Mouse (Mus musculus) naive thymus-derived CD4-positive, alpha-beta T cell, adult 2 months (primary cell): ENCODE data around the gene Vmn2r48.
"Not testable (repeated sequence)": the region's sequence is repeated elsewhere in the genome, so short reads cannot be mapped to it uniquely, and the experiment has no call there.

ENCODE experiments used
- DNase-seq: peaks from one replicate; pipeline ENCODE4 v3.0.0-alpha.2; 2011; ENCODE audit warnings: low read depth

Gene Vmn2r48

DNA sequence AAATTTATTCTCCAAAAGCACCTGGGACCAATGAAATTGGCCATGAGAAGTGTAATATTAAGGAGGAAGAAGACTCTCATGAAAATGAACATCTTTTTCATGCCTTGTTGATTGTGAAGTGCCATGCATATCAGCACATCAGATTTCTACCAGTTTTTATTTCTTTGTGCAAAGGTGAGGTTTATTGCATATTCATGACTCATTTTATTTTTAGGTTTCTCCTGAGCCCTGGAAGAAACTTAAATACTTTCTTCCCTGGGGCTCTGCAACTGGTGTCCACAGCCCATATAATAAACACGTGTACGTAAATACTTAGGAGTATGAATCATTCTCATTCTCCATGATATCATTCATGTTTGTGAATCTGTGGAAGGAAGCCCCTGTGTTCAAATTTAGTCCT is at the start of gene Vmn2r48:
Gene Vmn2r48 (minus strand): TSS at position 101 of the 400 bp plus-strand sequence.
- DNase-seq = not testable (repeated sequence)

DNA sequence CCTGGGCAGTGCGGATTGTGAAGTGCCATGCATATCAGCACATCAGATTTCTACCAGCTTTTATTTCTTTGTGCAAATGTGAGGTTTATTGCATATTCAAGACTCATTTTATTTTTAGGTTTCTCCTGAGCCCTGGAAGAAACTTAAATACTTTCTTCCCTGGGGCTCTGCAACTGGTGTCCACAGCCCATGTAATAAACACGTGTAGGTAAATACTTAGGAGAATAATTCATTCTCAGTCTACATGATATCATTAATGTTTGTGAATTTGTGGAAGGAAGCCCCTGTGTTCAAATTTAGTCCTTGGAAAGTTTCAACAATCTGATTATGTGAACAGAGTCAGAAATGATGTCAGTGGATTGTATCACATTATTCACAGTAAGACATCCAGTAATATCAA is 38.8 kb upstream of the Vmn2r48 start, which contains the start of gene Vmn2r49:
Gene Vmn2r49 (minus strand): TSS at position 101 of the 400 bp plus-strand sequence.
- DNase-seq = not testable (repeated sequence)
